Mouse (Mus musculus): ENCODE measurements around the gene Sh3d21. TPM values are rescaled to one million over a fixed set of nuclear protein-coding genes. Genes with fewer than 3 reads are reported as not detected.
"Not testable (repeated sequence)": the region's sequence is repeated elsewhere in the genome, so short reads cannot be mapped to it uniquely, and the experiment has no call there.

Sh3d21 gene
- polyA plus RNA-seq, 1 experiment from 2014 or later, result 10.0 TPM

DNA sequence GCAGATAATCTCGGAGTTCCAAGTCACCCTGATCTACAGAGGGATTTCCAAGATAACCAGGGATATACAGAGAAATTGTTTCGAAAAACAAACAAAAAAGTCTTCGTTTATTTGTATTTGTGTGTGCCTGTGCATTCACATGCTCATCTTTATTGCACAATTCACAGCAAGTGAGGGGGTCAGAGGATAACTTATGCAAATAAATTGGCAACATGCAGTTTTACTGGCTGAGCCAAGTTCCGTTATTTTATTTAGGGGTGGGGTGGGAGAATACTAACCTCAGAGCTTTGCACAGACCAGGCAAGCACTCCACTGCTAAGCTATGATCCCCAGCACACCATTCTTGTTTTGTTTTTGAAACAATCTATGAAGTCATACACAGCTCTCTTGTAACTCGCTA lies 10.5 kb upstream of the Sh3d21 start:
- Histone ChIP-seq H3K27me3 (replicated peaks; ENCODE audit: control insufficient read depth, insufficient read depth, low read length) (no peaks in the 10 kb centered on the region), H3K4me2 (replicated peaks; ENCODE audit: low read depth) (no peak overlapping the region), H3K4me3 (ENCODE audit: low read depth, low read length) (no peak overlapping the region), H3K9me3 (ENCODE audit: control insufficient read depth) (no peaks in the 10 kb centered on the region), H3K9ac (ENCODE audit: low read depth, low read length) (no peak overlapping the region), H3K4me1 (replicated peaks; ENCODE audit: control insufficient read depth, insufficient read depth, low read length) (no peaks in the 10 kb centered on the region), H3K36me3 (ENCODE audit: control insufficient read depth, insufficient read depth) (peaks cover 81% of the 10 kb centered on the region), H3K27ac (ENCODE audit: low read depth, low read length) (no peak overlapping the region)
- ATAC-seq, result no peak
- TF ChIP-seq CTCF (IDR thresholded peaks at IDR 0.05; ENCODE audit: low read depth), result no peak
- WGBS, result 79% methylated on average over 5 of the region's 5 CpGs

DNA sequence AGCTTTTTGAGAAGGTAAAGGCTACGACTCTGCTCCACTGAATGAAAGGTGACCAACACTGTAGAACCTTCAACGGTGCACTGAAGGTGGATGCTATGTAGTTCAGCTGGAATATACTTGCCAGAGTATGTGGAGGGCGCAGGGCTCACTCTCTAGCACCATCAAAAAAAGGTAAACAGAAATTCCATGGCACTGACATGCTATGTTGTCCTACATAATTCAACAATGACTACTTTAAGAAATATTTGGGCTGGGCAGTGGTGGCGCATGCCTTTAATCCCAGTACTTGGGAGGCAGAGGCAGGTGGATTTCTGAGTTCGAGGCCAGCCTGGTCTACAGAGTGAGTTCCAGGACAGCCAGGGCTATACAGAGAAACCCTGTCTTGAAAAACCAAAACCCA lies 7.4 kb upstream of the Sh3d21 start:
- H3K9ac ChIP-seq (ENCODE audit: low read depth, low read length); H3K4me3 ChIP-seq (ENCODE audit: low read depth, low read length); H3K27me3 ChIP-seq (replicated peaks; ENCODE audit: control insufficient read depth, insufficient read depth, low read length); ATAC-seq; H3K9me3 ChIP-seq (ENCODE audit: control insufficient read depth); H3K4me1 ChIP-seq (replicated peaks; ENCODE audit: control insufficient read depth, insufficient read depth, low read length); H3K27ac ChIP-seq (ENCODE audit: low read depth, low read length); H3K4me2 ChIP-seq (replicated peaks; ENCODE audit: low read depth): not testable (repeated sequence)
- peaks cover 89% of the 10 kb centered on the region for H3K36me3 ChIP-seq (ENCODE audit: control insufficient read depth, insufficient read depth)
- WGBS, result 96% methylated on average over 5 of the region's 5 CpGs

DNA sequence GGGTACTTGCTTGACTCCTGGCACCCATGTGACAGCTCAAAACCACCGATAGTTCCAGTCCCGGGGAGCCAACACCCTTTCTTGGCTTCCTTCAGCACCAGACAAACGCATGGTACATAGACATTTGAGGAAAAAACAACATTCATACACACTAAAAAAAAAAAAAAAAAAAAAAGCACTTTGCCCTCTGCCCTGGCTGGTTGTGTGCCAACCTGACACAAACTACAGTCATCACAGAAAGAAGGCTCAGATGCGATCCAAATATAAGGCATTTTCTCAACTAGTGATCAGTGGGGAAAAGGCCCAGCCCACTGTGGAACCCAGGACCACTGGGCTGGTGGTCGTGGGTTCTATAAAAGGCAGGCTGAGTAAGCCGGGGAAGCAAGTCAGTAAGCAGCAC lies 5.6 kb upstream of the Sh3d21 start:
- no peak for TF ChIP-seq CTCF (IDR thresholded peaks at IDR 0.05; ENCODE audit: low read depth)
- H3K36me3 ChIP-seq (ENCODE audit: control insufficient read depth, insufficient read depth), result peaks cover 74% of the 10 kb centered on the region
- ATAC-seq, result no peak
- H3K9me3 ChIP-seq (ENCODE audit: control insufficient read depth), result no peaks in the 10 kb centered on the region
- 76% methylated on average over 6 of the region's 6 CpGs for WGBS
- H3K27me3 ChIP-seq (replicated peaks; ENCODE audit: control insufficient read depth, insufficient read depth, low read length), result no peaks in the 10 kb centered on the region
- H3K4me3 ChIP-seq (ENCODE audit: low read depth, low read length), result no peak overlapping the region
- H3K27ac ChIP-seq (ENCODE audit: low read depth, low read length), result no peak overlapping the region
- no peaks in the 10 kb centered on the region; the same call in 1 of the 2 replicates for H3K4me1 ChIP-seq (replicated peaks; ENCODE audit: control insufficient read depth, insufficient read depth, low read length)
- H3K4me2 ChIP-seq (replicated peaks; ENCODE audit: low read depth), result no peak overlapping the region
- no peak overlapping the region for H3K9ac ChIP-seq (ENCODE audit: low read depth, low read length)

GRCm38 (mm10) chr4:126166084-126166483 lies 2.8 kb upstream of the Sh3d21 start:
- H3K4me1 ChIP-seq (replicated peaks; ENCODE audit: control insufficient read depth, insufficient read depth, low read length), result no peaks in the 10 kb centered on the region; the same call in 1 of the 2 replicates
- no peak for TF ChIP-seq CTCF (IDR thresholded peaks at IDR 0.05; ENCODE audit: low read depth)
- no peaks in the 10 kb centered on the region for H3K27me3 ChIP-seq (replicated peaks; ENCODE audit: control insufficient read depth, insufficient read depth, low read length)
- H3K9ac ChIP-seq (ENCODE audit: low read depth, low read length), result no peak overlapping the region
- peaks cover 52% of the 10 kb centered on the region for H3K36me3 ChIP-seq (ENCODE audit: control insufficient read depth, insufficient read depth)
- H3K9me3 ChIP-seq (ENCODE audit: control insufficient read depth), result no peaks in the 10 kb centered on the region
- WGBS, result 71% methylated on average over 3 of the region's 3 CpGs
- H3K27ac ChIP-seq (ENCODE audit: low read depth, low read length), result peak overlapping the region; percentile 24; the same call in 1 of the 2 replicates
- no peak for ATAC-seq
- no peak overlapping the region for H3K4me3 ChIP-seq (ENCODE audit: low read depth, low read length)
- H3K4me2 ChIP-seq (replicated peaks; ENCODE audit: low read depth), result no peak overlapping the region

GRCm38 (mm10) chr4:126165092-126165491 lies 1.8 kb upstream of the Sh3d21 start:
- not testable (repeated sequence) for H3K9ac ChIP-seq (ENCODE audit: low read depth, low read length); H3K27me3 ChIP-seq (replicated peaks; ENCODE audit: control insufficient read depth, insufficient read depth, low read length); H3K4me2 ChIP-seq (replicated peaks; ENCODE audit: low read depth); H3K4me3 ChIP-seq (ENCODE audit: low read depth, low read length); H3K9me3 ChIP-seq (ENCODE audit: control insufficient read depth); H3K4me1 ChIP-seq (replicated peaks; ENCODE audit: control insufficient read depth, insufficient read depth, low read length); H3K27ac ChIP-seq (ENCODE audit: low read depth, low read length); ATAC-seq
- WGBS, result 67% methylated on average over 8 of the region's 10 CpGs
- H3K36me3 ChIP-seq (ENCODE audit: control insufficient read depth, insufficient read depth), result peaks cover 43% of the 10 kb centered on the region

GRCm38 (mm10) chr4:126163685-126164084 lies 394 bp upstream of the Sh3d21 start:
- peak; percentile 34 for ATAC-seq
- 40% methylated on average over 4 of the region's 4 CpGs for WGBS
- Histone ChIP-seq H3K36me3 (ENCODE audit: control insufficient read depth, insufficient read depth) (peaks cover 31% of the 10 kb centered on the region), H3K27me3 (replicated peaks; ENCODE audit: control insufficient read depth, insufficient read depth, low read length) (no peaks in the 10 kb centered on the region), H3K4me1 (replicated peaks; ENCODE audit: control insufficient read depth, insufficient read depth, low read length) (no peaks in the 10 kb centered on the region; the same call in 1 of the 2 replicates), H3K27ac (ENCODE audit: low read depth, low read length) (peak overlapping the region; percentile 99), H3K4me2 (replicated peaks; ENCODE audit: low read depth) (peak overlapping the region; percentile 99), H3K9ac (ENCODE audit: low read depth, low read length) (no peak overlapping the region; the same call in 1 of the 2 replicates), H3K9me3 (ENCODE audit: control insufficient read depth) (no peaks in the 10 kb centered on the region), H3K4me3 (ENCODE audit: low read depth, low read length) (no peak overlapping the region)
- TF ChIP-seq CTCF (IDR thresholded peaks at IDR 0.05; ENCODE audit: low read depth), result no peak

GRCm38 (mm10) chr4:126162544-126163066 lies 686 bp downstream of the Sh3d21 start:
- Histone ChIP-seq H3K9ac (ENCODE audit: low read depth, low read length) (peak overlapping the region; percentile 87), H3K9me3 (ENCODE audit: control insufficient read depth) (no peaks in the 10 kb centered on the region), H3K36me3 (ENCODE audit: control insufficient read depth, insufficient read depth) (peaks cover 22% of the 10 kb centered on the region), H3K27me3 (replicated peaks; ENCODE audit: control insufficient read depth, insufficient read depth, low read length) (no peaks in the 10 kb centered on the region), H3K4me3 (ENCODE audit: low read depth, low read length) (peak overlapping the region; percentile 69), H3K27ac (ENCODE audit: low read depth, low read length) (peak overlapping the region; percentile 99), H3K4me1 (replicated peaks; ENCODE audit: control insufficient read depth, insufficient read depth, low read length) (no peaks in the 10 kb centered on the region; the same call in 1 of the 2 replicates), H3K4me2 (replicated peaks; ENCODE audit: low read depth) (peak overlapping the region; percentile 99)
- TF ChIP-seq CTCF (IDR thresholded peaks at IDR 0.05; ENCODE audit: low read depth), result no peak
- under 1% methylated on average over 44 of the region's 44 CpGs for WGBS
- peak; percentile 91 for ATAC-seq

All from intestine, postnatal 0 days (tissue).